Mouse (Mus musculus): ENCODE measurements around the gene Pilrb2. TPM values are rescaled to one million over a fixed set of nuclear protein-coding genes. Genes with fewer than 3 reads are reported as not detected.
"Not testable (repeated sequence)": the region's sequence is repeated elsewhere in the genome, so short reads cannot be mapped to it uniquely, and the experiment has no call there.

Gene Pilrb2
- not detected in 2 replicates for polyA plus RNA-seq (2016; fragmentation: Nextera tagmentation; extraction: Ambion mirVana)

GRCm38 (mm10) chr5:137871644-137872380 lies at the start of gene Pilrb2:
Gene Pilrb2 (minus strand): TSS chr5:137871815.
- H3K27ac ChIP-seq; H3K9me3 ChIP-seq (replicated peaks); H3K4me1 ChIP-seq; H3K27me3 ChIP-seq; H3K9ac ChIP-seq; H3K36me3 ChIP-seq; ATAC-seq (ENCODE audit: low FRiP score); H3K4me3 ChIP-seq; H3K4me2 ChIP-seq (replicated peaks): not testable (repeated sequence)
- 72% methylated on average over 3 of the region's 3 CpGs for WGBS

GRCm38 (mm10) chr5:137915550-137915949 lies 43.9 kb upstream of the Pilrb2 start:
- H3K4me1 ChIP-seq: no peaks in the 10 kb centered on the region
- no peak overlapping the region for H3K4me3 ChIP-seq
- H3K9ac ChIP-seq: no peak overlapping the region
- no peak overlapping the region for H3K4me2 ChIP-seq (replicated peaks)
- H3K9me3 ChIP-seq (replicated peaks): no peaks in the 10 kb centered on the region
- ATAC-seq (ENCODE audit: low FRiP score): no peak
- no peaks in the 10 kb centered on the region for H3K36me3 ChIP-seq
- no peak overlapping the region for H3K27ac ChIP-seq
- H3K27me3 ChIP-seq: no peaks in the 10 kb centered on the region
- 82% methylated on average over 6 of the region's 6 CpGs for WGBS

- Histone ChIP-seq H3K9ac (no peak overlapping the region), H3K27me3 (no peaks in the 10 kb centered on the region), H3K9me3 (replicated peaks) (no peaks in the 10 kb centered on the region), H3K4me3 (no peak overlapping the region), H3K4me1 (no peaks in the 10 kb centered on the region), H3K27ac (no peak overlapping the region), H3K36me3 (no peaks in the 10 kb centered on the region), H3K4me2 (replicated peaks) (no peak overlapping the region)
- no peak for ATAC-seq (ENCODE audit: low FRiP score)
Measured at GRCm38 (mm10) chr5:137914508-137914907, 42.9 kb upstream of the Pilrb2 start.

GRCm38 (mm10) chr5:137909564-137910262 lies 38.1 kb upstream of the Pilrb2 start:
- ATAC-seq (ENCODE audit: low FRiP score): no peak
- Histone ChIP-seq H3K4me2 (replicated peaks) (no peak overlapping the region), H3K9me3 (replicated peaks) (no peaks in the 10 kb centered on the region), H3K27ac (no peak overlapping the region), H3K4me3 (no peak overlapping the region), H3K9ac (no peak overlapping the region), H3K36me3 (no peaks in the 10 kb centered on the region), H3K27me3 (no peaks in the 10 kb centered on the region), H3K4me1 (no peaks in the 10 kb centered on the region)
- WGBS: 83% methylated on average over 3 of the region's 3 CpGs

GRCm38 (mm10) chr5:137897812-137898211 lies 26.2 kb upstream of the Pilrb2 start:
- no peaks in the 10 kb centered on the region for H3K4me1 ChIP-seq
- no peak overlapping the region for H3K4me2 ChIP-seq (replicated peaks)
- no peaks in the 10 kb centered on the region for H3K36me3 ChIP-seq
- H3K4me3 ChIP-seq: no peak overlapping the region
- H3K9me3 ChIP-seq (replicated peaks): no peaks in the 10 kb centered on the region
- ATAC-seq (ENCODE audit: low FRiP score): no peak
- no peak overlapping the region for H3K27ac ChIP-seq
- 95% methylated on average over 1 of the region's 1 CpGs for WGBS
- H3K27me3 ChIP-seq: no peaks in the 10 kb centered on the region
- no peak overlapping the region for H3K9ac ChIP-seq

GRCm38 (mm10) chr5:137892954-137893353 lies 21.3 kb upstream of the Pilrb2 start:
- H3K36me3 ChIP-seq: no peaks in the 10 kb centered on the region
- 59% methylated on average over 1 of the region's 1 CpGs for WGBS
- H3K9me3 ChIP-seq (replicated peaks): no peaks in the 10 kb centered on the region
- no peaks in the 10 kb centered on the region for H3K27me3 ChIP-seq
- no peak overlapping the region for H3K4me2 ChIP-seq (replicated peaks)
- H3K4me1 ChIP-seq: no peaks in the 10 kb centered on the region
- H3K27ac ChIP-seq: no peak overlapping the region
- no peak overlapping the region for H3K4me3 ChIP-seq
- H3K9ac ChIP-seq: no peak overlapping the region
- no peak for ATAC-seq (ENCODE audit: low FRiP score)

- WGBS: 95% methylated on average over 1 of the region's 1 CpGs
- no peak overlapping the region for H3K4me3 ChIP-seq
- no peaks in the 10 kb centered on the region for H3K4me1 ChIP-seq
- no peaks in the 10 kb centered on the region for H3K9me3 ChIP-seq (replicated peaks)
- no peak overlapping the region for H3K27ac ChIP-seq
- H3K36me3 ChIP-seq: no peaks in the 10 kb centered on the region
- no peak for ATAC-seq (ENCODE audit: low FRiP score)
- no peak overlapping the region for H3K9ac ChIP-seq
- no peak overlapping the region for H3K4me2 ChIP-seq (replicated peaks)
- no peaks in the 10 kb centered on the region for H3K27me3 ChIP-seq
Measured at GRCm38 (mm10) chr5:137887666-137888065, 16.1 kb upstream of the Pilrb2 start.

GRCm38 (mm10) chr5:137885894-137886293 lies 14.3 kb upstream of the Pilrb2 start:
- Histone ChIP-seq H3K4me3 (no peak overlapping the region), H3K27me3 (no peaks in the 10 kb centered on the region), H3K9ac (no peak overlapping the region), H3K4me2 (replicated peaks) (no peak overlapping the region), H3K9me3 (replicated peaks) (no peaks in the 10 kb centered on the region), H3K4me1 (no peaks in the 10 kb centered on the region), H3K36me3 (no peaks in the 10 kb centered on the region), H3K27ac (no peak overlapping the region)
- WGBS: 6% methylated on average over 2 of the region's 2 CpGs
- no peak for ATAC-seq (ENCODE audit: low FRiP score)

GRCm38 (mm10) chr5:137883345-137883744 lies 11.7 kb upstream of the Pilrb2 start:
- H3K9me3 ChIP-seq (replicated peaks): no peaks in the 10 kb centered on the region
- no peak overlapping the region for H3K4me3 ChIP-seq
- no peaks in the 10 kb centered on the region for H3K4me1 ChIP-seq
- 92% methylated on average over 3 of the region's 3 CpGs for WGBS
- H3K9ac ChIP-seq: no peak overlapping the region
- no peaks in the 10 kb centered on the region for H3K27me3 ChIP-seq
- ATAC-seq (ENCODE audit: low FRiP score): no peak
- H3K27ac ChIP-seq: no peak overlapping the region
- no peak overlapping the region for H3K4me2 ChIP-seq (replicated peaks)
- H3K36me3 ChIP-seq: no peaks in the 10 kb centered on the region

- Histone ChIP-seq H3K27me3 (no peaks in the 10 kb centered on the region), H3K9me3 (replicated peaks) (no peaks in the 10 kb centered on the region), H3K4me1 (no peaks in the 10 kb centered on the region), H3K9ac (no peak overlapping the region), H3K36me3 (no peaks in the 10 kb centered on the region), H3K4me3 (no peak overlapping the region), H3K27ac (no peak overlapping the region), H3K4me2 (replicated peaks) (no peak overlapping the region)
- no peak for ATAC-seq (ENCODE audit: low FRiP score)
- 77% methylated on average over 4 of the region's 4 CpGs for WGBS
Measured at GRCm38 (mm10) chr5:137882922-137883321, 11.3 kb upstream of the Pilrb2 start.

- Histone ChIP-seq H3K4me1 (no peaks in the 10 kb centered on the region), H3K4me2 (replicated peaks) (no peak overlapping the region), H3K27ac (no peak overlapping the region), H3K9me3 (replicated peaks) (no peaks in the 10 kb centered on the region), H3K4me3 (no peak overlapping the region), H3K9ac (no peak overlapping the region), H3K36me3 (no peaks in the 10 kb centered on the region), H3K27me3 (no peaks in the 10 kb centered on the region)
- ATAC-seq (ENCODE audit: low FRiP score): no peak
- WGBS: 57% methylated on average over 2 of the region's 2 CpGs
Measured at GRCm38 (mm10) chr5:137877860-137878259, 6.2 kb upstream of the Pilrb2 start.

- H3K36me3 ChIP-seq: no peaks in the 10 kb centered on the region
- ATAC-seq (ENCODE audit: low FRiP score): no peak
- H3K4me2 ChIP-seq (replicated peaks): no peak overlapping the region
- 84% methylated on average over 2 of the region's 2 CpGs for WGBS
- H3K27ac ChIP-seq: no peak overlapping the region
- H3K4me3 ChIP-seq: no peak overlapping the region
- no peaks in the 10 kb centered on the region for H3K4me1 ChIP-seq
- H3K9ac ChIP-seq: no peak overlapping the region
- no peaks in the 10 kb centered on the region for H3K27me3 ChIP-seq
- no peaks in the 10 kb centered on the region for H3K9me3 ChIP-seq (replicated peaks)
Measured at GRCm38 (mm10) chr5:137875054-137875453, 3.4 kb upstream of the Pilrb2 start.

GRCm38 (mm10) chr5:137872381-137872702 lies 727 bp upstream of the Pilrb2 start:
- H3K27ac ChIP-seq; H3K4me1 ChIP-seq; H3K9me3 ChIP-seq (replicated peaks); H3K27me3 ChIP-seq; H3K4me3 ChIP-seq; H3K9ac ChIP-seq; H3K36me3 ChIP-seq; ATAC-seq (ENCODE audit: low FRiP score); H3K4me2 ChIP-seq (replicated peaks): not testable (repeated sequence)
- 53% methylated on average over 1 of the region's 1 CpGs for WGBS

All from hindbrain, embryonic 12.5 days (tissue).